Mouse (Mus musculus): ENCODE measurements at regions not wholly inside any gene's neighbourhood (a gene's known extent, or its start where the extent isn't known, plus 50 kb on each side); places are given as distances from the start of the nearest gene placed in this dataset.
A peak's percentile ranks its signal among the peaks of the same experiment; 100 is the strongest.

DNA sequence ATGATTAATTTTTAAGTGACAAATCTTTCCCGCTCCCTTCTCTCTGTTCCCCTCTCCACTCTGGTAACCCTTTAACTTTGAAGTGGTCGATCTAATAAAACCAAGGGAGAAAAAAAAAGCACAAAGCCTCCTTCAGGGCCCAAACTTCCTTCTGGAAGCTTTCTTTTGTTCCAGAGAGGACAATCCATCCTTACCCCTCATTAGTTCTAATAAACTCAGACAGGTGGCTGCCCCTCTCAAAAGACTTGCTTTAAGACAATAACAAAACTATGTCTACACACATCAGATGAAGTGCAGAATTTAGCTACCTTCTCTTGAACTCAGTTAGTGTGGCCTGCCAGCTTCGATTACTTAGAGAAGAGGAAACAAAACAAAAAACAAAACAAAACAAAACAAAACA, 94.6 kb upstream of the Fat1 start:
- Histone ChIP-seq H3K4me2 (ENCODE audit: low read depth, low read length) (no peak overlapping the region), H3K36me3 (ENCODE audit: control insufficient read depth, insufficient read depth, low read length) (no peaks in the 10 kb centered on the region), H3K4me1 (ENCODE audit: control insufficient read depth, insufficient read depth, low read length) (no peaks in the 10 kb centered on the region), H3K4me3 (replicated peaks; ENCODE audit: low read length) (no peak overlapping the region), H3K27me3 (ENCODE audit: control insufficient read depth, insufficient read depth, low read length) (no peaks in the 10 kb centered on the region), H3K9ac (ENCODE audit: low read length) (no peak overlapping the region), H3K9me3 (replicated peaks; ENCODE audit: control insufficient read depth, low read length) (no peaks in the 10 kb centered on the region), H3K27ac (ENCODE audit: low read length) (no peak overlapping the region)
- no peak for ATAC-seq (ENCODE audit: insufficient read depth, low FRiP score)
- WGBS: 54% methylated on average over 3 of the region's 3 CpGs

DNA sequence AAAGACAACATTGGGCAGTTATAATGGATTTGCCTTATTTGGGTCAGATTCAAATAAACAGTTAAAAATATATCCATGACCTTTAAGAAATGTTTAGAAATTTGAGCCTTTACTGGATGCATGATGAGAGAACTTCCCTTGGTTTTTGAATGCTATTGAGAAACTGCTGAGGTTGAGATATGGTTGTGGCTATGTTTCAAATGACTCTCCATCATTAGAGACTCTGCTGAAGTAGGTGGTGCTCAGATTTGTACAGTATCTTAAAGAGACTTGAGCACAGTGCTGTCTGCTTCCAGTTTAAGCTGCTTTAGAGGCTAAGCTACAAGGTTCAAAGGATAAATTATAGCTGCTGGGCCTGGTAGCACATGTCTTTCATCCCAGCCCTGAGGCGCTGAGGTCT, 90.9 kb upstream of the Fat1 start:
- Histone ChIP-seq H3K9me3 (replicated peaks; ENCODE audit: control insufficient read depth, low read length) (no peaks in the 10 kb centered on the region), H3K4me2 (ENCODE audit: low read depth, low read length) (no peak overlapping the region), H3K4me1 (ENCODE audit: control insufficient read depth, insufficient read depth, low read length) (no peaks in the 10 kb centered on the region), H3K36me3 (ENCODE audit: control insufficient read depth, insufficient read depth, low read length) (no peaks in the 10 kb centered on the region), H3K27ac (ENCODE audit: low read length) (no peak overlapping the region), H3K9ac (ENCODE audit: low read length) (no peak overlapping the region), H3K27me3 (ENCODE audit: control insufficient read depth, insufficient read depth, low read length) (no peaks in the 10 kb centered on the region), H3K4me3 (replicated peaks; ENCODE audit: low read length) (no peak overlapping the region)
- ATAC-seq (ENCODE audit: insufficient read depth, low FRiP score): no peak
- WGBS: 88% methylated on average over 1 of the region's 1 CpGs

DNA sequence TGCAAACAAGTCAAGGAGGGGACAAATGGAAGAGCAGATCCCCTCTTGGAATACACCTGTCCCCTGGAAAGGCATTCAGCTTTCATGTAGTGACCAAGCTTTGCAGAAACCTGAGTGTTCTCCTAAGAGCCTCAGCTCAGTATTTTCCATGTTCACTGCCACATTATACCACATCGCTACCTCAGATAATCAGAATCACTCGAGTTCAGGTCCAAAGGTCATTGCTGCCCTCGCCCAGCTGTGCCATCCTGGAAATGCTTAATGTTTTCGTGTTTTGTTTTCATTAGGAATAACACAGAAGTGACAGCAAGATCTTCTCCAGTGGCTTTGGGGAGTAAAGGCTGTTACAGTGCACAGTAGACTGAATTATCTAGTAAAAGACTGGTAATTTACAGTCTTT, 83.0 kb upstream of the Fat1 start:
- Histone ChIP-seq H3K4me2 (ENCODE audit: low read depth, low read length) (no peak overlapping the region), H3K9ac (ENCODE audit: low read length) (no peak overlapping the region), H3K4me3 (replicated peaks; ENCODE audit: low read length) (no peak overlapping the region), H3K27ac (ENCODE audit: low read length) (no peak overlapping the region), H3K9me3 (replicated peaks; ENCODE audit: control insufficient read depth, low read length) (no peaks in the 10 kb centered on the region), H3K27me3 (ENCODE audit: control insufficient read depth, insufficient read depth, low read length) (no peaks in the 10 kb centered on the region), H3K4me1 (ENCODE audit: control insufficient read depth, insufficient read depth, low read length) (no peaks in the 10 kb centered on the region), H3K36me3 (ENCODE audit: control insufficient read depth, insufficient read depth, low read length) (no peaks in the 10 kb centered on the region)
- no peak for ATAC-seq (ENCODE audit: insufficient read depth, low FRiP score)
- 58% methylated on average over 4 of the region's 4 CpGs for WGBS

DNA sequence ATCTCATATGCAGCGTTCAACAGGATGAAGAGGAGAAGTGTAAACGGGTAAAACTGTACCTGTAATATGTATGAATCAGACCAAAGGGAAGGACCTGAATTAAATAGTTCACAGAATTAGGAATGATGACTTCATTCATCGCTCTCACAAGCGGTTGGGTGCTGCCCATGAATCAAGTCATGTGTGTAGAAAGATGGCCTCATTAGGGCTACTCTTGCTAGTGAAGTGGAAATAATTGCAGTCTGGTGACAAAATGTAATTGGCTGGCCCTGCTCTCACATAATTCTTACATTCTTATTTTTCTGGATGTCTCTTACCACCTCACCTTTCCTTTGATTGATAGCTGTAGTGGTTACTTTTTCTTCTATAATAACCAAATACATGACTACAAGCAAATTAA, 80.1 kb upstream of the Fat1 start:
- ATAC-seq (ENCODE audit: insufficient read depth, low FRiP score): no peak
- no peaks in the 10 kb centered on the region for H3K9me3 ChIP-seq (replicated peaks; ENCODE audit: control insufficient read depth, low read length)
- H3K4me3 ChIP-seq (replicated peaks; ENCODE audit: low read length): no peak overlapping the region
- no peaks in the 10 kb centered on the region for H3K4me1 ChIP-seq (ENCODE audit: control insufficient read depth, insufficient read depth, low read length)
- H3K4me2 ChIP-seq (ENCODE audit: low read depth, low read length): no peak overlapping the region
- no peak overlapping the region for H3K9ac ChIP-seq (ENCODE audit: low read length)
- no peaks in the 10 kb centered on the region for H3K36me3 ChIP-seq (ENCODE audit: control insufficient read depth, insufficient read depth, low read length)
- WGBS: 92% methylated on average over 4 of the region's 4 CpGs
- H3K27ac ChIP-seq (ENCODE audit: low read length): no peak overlapping the region
- no peaks in the 10 kb centered on the region for H3K27me3 ChIP-seq (ENCODE audit: control insufficient read depth, insufficient read depth, low read length)

DNA sequence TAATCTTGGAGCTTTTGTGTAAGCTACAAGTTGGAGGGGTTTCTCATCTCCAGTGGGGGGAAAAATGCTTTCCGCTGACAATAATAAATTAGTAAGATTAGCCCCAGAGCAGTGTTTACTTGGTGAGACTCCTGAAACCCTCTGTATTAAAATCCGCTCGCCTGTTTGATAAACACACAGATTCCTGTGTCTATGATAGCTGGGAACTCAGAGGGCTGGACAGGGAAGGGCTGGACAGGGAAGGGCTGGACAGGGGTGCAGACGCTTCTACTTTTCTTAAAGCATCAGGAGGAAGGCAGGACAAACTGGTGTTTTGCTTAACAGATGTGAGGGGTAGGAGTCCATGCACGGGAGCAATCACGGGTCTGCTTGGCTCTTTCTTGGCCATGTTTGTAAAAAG, 68.0 kb upstream of the Fat1 start:
- Histone ChIP-seq H3K27ac (ENCODE audit: low read length) (peak overlapping the region; percentile 54), H3K9me3 (replicated peaks; ENCODE audit: control insufficient read depth, low read length) (no peaks in the 10 kb centered on the region), H3K9ac (ENCODE audit: low read length) (no peak overlapping the region), H3K36me3 (ENCODE audit: control insufficient read depth, insufficient read depth, low read length) (no peaks in the 10 kb centered on the region), H3K4me1 (ENCODE audit: control insufficient read depth, insufficient read depth, low read length) (peaks cover 3% of the 10 kb centered on the region; the same call in 1 of the 2 replicates), H3K4me2 (ENCODE audit: low read depth, low read length) (peak overlapping the region; percentile 26; the same call in 1 of the 2 replicates), H3K4me3 (replicated peaks; ENCODE audit: low read length) (no peak overlapping the region), H3K27me3 (ENCODE audit: control insufficient read depth, insufficient read depth, low read length) (no peaks in the 10 kb centered on the region)
- ATAC-seq (ENCODE audit: insufficient read depth, low FRiP score): peak; percentile 60; the same call in 1 of the 2 replicates
- WGBS: 25% methylated on average over 6 of the region's 6 CpGs

DNA sequence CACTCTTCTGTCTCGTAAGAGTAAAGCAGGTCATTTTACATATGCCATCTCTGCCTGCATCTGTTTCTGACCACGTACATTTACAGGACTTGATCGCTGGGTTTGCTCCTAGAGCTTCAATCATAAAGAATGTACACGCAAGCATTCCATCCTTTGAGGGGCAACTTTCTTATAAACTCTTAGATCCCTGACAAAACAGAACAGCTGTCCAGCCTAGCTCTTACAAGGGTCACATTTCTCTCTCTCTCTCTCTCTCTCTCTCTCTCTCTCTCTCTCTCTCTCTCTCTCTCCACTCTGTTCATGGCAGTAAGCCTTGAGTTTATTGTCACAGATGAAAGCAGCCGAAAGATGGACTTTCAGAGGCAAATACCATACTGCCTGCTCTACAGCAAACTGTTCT, 67.6 kb upstream of the Fat1 start:
- peaks cover 3% of the 10 kb centered on the region; the same call in 1 of the 2 replicates for H3K4me1 ChIP-seq (ENCODE audit: control insufficient read depth, insufficient read depth, low read length)
- H3K27ac ChIP-seq (ENCODE audit: low read length): peak overlapping the region; percentile 54
- H3K27me3 ChIP-seq (ENCODE audit: control insufficient read depth, insufficient read depth, low read length): no peaks in the 10 kb centered on the region
- no peaks in the 10 kb centered on the region for H3K9me3 ChIP-seq (replicated peaks; ENCODE audit: control insufficient read depth, low read length)
- peak overlapping the region; percentile 26; the same call in 1 of the 2 replicates for H3K4me2 ChIP-seq (ENCODE audit: low read depth, low read length)
- WGBS: 28% methylated on average over 5 of the region's 5 CpGs
- H3K9ac ChIP-seq (ENCODE audit: low read length): no peak overlapping the region
- H3K36me3 ChIP-seq (ENCODE audit: control insufficient read depth, insufficient read depth, low read length): no peaks in the 10 kb centered on the region
- no peak overlapping the region for H3K4me3 ChIP-seq (replicated peaks; ENCODE audit: low read length)
- no peak for ATAC-seq (ENCODE audit: insufficient read depth, low FRiP score)

DNA sequence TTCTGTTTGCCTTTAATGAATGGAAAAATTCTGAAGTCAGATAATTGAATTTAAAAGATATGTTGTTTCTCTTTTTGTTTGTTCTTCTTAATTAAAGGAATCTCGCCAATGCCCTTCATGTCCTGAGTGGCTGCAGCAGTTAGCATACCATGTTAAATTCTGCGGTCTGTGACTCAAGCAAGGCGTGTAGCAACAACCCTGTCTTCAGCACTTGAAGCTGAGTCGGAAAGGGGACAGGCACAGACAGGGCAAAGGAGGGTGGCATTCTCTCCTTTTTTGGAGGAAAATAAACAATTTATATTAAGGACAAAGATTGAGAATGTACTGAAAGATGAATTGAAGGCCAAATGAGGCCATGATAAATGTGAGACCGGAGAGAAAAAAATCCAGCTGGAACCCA, 58.2 kb upstream of the Fat1 start:
- H3K4me1 ChIP-seq (ENCODE audit: control insufficient read depth, insufficient read depth, low read length): no peaks in the 10 kb centered on the region
- H3K27ac ChIP-seq (ENCODE audit: low read length): no peak overlapping the region
- WGBS: 46% methylated on average over 5 of the region's 5 CpGs
- H3K4me3 ChIP-seq (replicated peaks; ENCODE audit: low read length): no peak overlapping the region
- H3K27me3 ChIP-seq (ENCODE audit: control insufficient read depth, insufficient read depth, low read length): no peaks in the 10 kb centered on the region
- no peaks in the 10 kb centered on the region for H3K9me3 ChIP-seq (replicated peaks; ENCODE audit: control insufficient read depth, low read length)
- H3K4me2 ChIP-seq (ENCODE audit: low read depth, low read length): no peak overlapping the region
- no peaks in the 10 kb centered on the region for H3K36me3 ChIP-seq (ENCODE audit: control insufficient read depth, insufficient read depth, low read length)
- no peak for ATAC-seq (ENCODE audit: insufficient read depth, low FRiP score)
- H3K9ac ChIP-seq (ENCODE audit: low read length): no peak overlapping the region

DNA sequence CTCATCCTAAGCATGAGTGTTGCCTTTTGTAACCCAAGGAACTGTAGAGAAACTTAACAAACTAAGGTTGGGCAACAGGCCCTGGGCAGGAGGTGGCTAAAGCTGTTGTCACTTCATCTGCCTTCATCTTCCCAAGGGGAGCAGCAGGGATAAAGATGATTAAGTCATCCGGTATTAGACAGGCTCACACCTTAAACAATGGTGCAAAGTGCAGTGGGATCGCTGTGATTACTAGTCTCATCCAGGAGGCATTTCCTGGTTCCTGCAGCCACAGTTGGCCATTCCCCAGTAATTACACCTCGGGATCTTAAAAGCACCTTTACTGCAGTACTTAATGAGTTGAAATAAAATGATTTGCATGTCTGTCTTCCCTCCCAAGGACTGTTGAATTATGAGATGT, 57.0 kb upstream of the Fat1 start:
- WGBS: 44% methylated on average over 3 of the region's 3 CpGs
- Histone ChIP-seq H3K27me3 (ENCODE audit: control insufficient read depth, insufficient read depth, low read length) (no peaks in the 10 kb centered on the region), H3K9ac (ENCODE audit: low read length) (no peak overlapping the region), H3K36me3 (ENCODE audit: control insufficient read depth, insufficient read depth, low read length) (no peaks in the 10 kb centered on the region), H3K4me3 (replicated peaks; ENCODE audit: low read length) (no peak overlapping the region), H3K9me3 (replicated peaks; ENCODE audit: control insufficient read depth, low read length) (no peaks in the 10 kb centered on the region), H3K4me1 (ENCODE audit: control insufficient read depth, insufficient read depth, low read length) (no peaks in the 10 kb centered on the region), H3K27ac (ENCODE audit: low read length) (no peak overlapping the region), H3K4me2 (ENCODE audit: low read depth, low read length) (no peak overlapping the region)
- ATAC-seq (ENCODE audit: insufficient read depth, low FRiP score): no peak

DNA sequence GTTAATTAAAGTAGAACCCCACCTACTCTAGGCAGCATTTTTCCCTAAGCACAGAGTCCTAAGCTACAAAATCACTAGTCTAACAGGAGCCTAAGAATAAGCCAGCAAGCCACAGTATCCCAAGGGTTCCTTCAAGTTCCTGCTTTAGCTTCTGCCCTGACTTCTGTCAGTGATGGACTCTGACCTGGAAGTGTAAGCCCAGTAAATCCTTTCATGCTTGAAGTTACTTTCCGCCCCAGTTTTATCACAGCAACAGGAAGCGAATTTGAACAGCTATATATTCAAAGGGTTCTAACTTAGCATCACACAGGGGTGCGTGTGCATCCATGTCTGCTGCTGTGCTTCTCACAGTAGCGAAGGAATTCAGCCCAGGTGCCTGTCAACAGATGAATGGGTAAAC, 56.1 kb upstream of the Fat1 start:
- WGBS: 62% methylated on average over 4 of the region's 4 CpGs
- ATAC-seq (ENCODE audit: insufficient read depth, low FRiP score): no peak

More for the DNA sequence above, 56.1 kb upstream of the Fat1 start:
- Histone ChIP-seq H3K9ac (ENCODE audit: low read length) (no peak overlapping the region), H3K4me2 (ENCODE audit: low read depth, low read length) (no peak overlapping the region), H3K27me3 (ENCODE audit: control insufficient read depth, insufficient read depth, low read length) (no peaks in the 10 kb centered on the region), H3K9me3 (replicated peaks; ENCODE audit: control insufficient read depth, low read length) (no peaks in the 10 kb centered on the region), H3K4me1 (ENCODE audit: control insufficient read depth, insufficient read depth, low read length) (no peaks in the 10 kb centered on the region), H3K36me3 (ENCODE audit: control insufficient read depth, insufficient read depth, low read length) (no peaks in the 10 kb centered on the region), H3K4me3 (replicated peaks; ENCODE audit: low read length) (no peak overlapping the region), H3K27ac (ENCODE audit: low read length) (no peak overlapping the region)

Measured in stomach, embryonic 16.5 days (tissue).